9 mouse cellular contexts compared by ENCODE assay signal in genomic region chr3:37906806-37907251, GRCm38 (mm10).
DNase-seq lines count a peak whose midpoint lies in the region; ATAC-seq lines count a peak whose summit lies in the region.
"Had no signal": no experiment of that assay in that cellular context is flagged by ENCODE, and none has a peak within 500 bp of the region (broad histone marks: within the 10 kb centered on the region; RNA-seq: fewer than 3 reads in every experiment).

No protein-coding gene starts in this region.

- H3K4me2 ChIP-seq in embryonic facial prominence, embryonic 15.5 days (replicated peaks), result no peak overlapping the region; the same call in 1 of the 2 replicates
- no peak overlapping the region for H3K4me2 ChIP-seq in intestine, embryonic 16.5 days (ENCODE audit: low read depth, low read length)

- no peak for ATAC-seq in embryonic facial prominence, embryonic 15.5 days (ENCODE audit: insufficient number of reproducible peaks, low FRiP score, low TSS enrichment, low read depth)
- peak; percentile 65 for ATAC-seq in intestine, embryonic 16.5 days
- no peak for ATAC-seq in frontal cortex, adult (ENCODE audit: low TSS enrichment)

- H3K27ac ChIP-seq in embryonic facial prominence, embryonic 15.5 days (replicated peaks), result peak overlapping the region; percentile 53
- H3K27ac ChIP-seq in intestine, embryonic 16.5 days (ENCODE audit: low read length), result no peak overlapping the region; the same call in 1 of the 2 replicates

- DNase-seq in gastrocnemius, postnatal 14 days, result peak; percentile 34
- no peak for DNase-seq in gastrocnemius, postnatal 10 days
- peak; percentile 37 for DNase-seq in lung, postnatal 14 days
- no peak for DNase-seq in spleen, postnatal 36 days (ENCODE audit: low spot score in 2 of 2)
- no peak for DNase-seq in cerebellum, postnatal 4 days (ENCODE audit: low spot score in 2 of 2)

- H3K4me3 ChIP-seq in embryonic facial prominence, embryonic 15.5 days (replicated peaks), result no peak overlapping the region
- H3K4me3 ChIP-seq in intestine, embryonic 16.5 days (ENCODE audit: low read length), result no peak overlapping the region

- H3K27me3 ChIP-seq in embryonic facial prominence, embryonic 15.5 days, result no peaks in the 10 kb centered on the region
- H3K27me3 ChIP-seq in intestine, embryonic 16.5 days (replicated peaks; ENCODE audit: control insufficient read depth, insufficient read depth, low read length), result no peaks in the 10 kb centered on the region
- H3K27me3 ChIP-seq: CH12.LX had no signal

- H3K4me1 ChIP-seq in embryonic facial prominence, embryonic 15.5 days, result peaks cover 12% of the 10 kb centered on the region
- peaks cover 13% of the 10 kb centered on the region for H3K4me1 ChIP-seq in intestine, embryonic 16.5 days (ENCODE audit: control insufficient read depth, insufficient read depth, low read length)

- H3K9me3 ChIP-seq in embryonic facial prominence, embryonic 15.5 days (replicated peaks), result no peaks in the 10 kb centered on the region
- H3K9me3 ChIP-seq in intestine, embryonic 16.5 days (ENCODE audit: control insufficient read depth, low read length), result no peaks in the 10 kb centered on the region

- intact Hi-C loops in gastrocnemius, postnatal 14 days (cut with DNase I; ENCODE audit: low total_unique reads), result no loop called here

- H3K36me3 ChIP-seq in embryonic facial prominence, embryonic 15.5 days, result no peaks in the 10 kb centered on the region
- no peaks in the 10 kb centered on the region for H3K36me3 ChIP-seq in intestine, embryonic 16.5 days (ENCODE audit: control insufficient read depth, insufficient read depth, low read length)

- H3K9ac ChIP-seq in embryonic facial prominence, embryonic 15.5 days, result no peak overlapping the region
- H3K9ac ChIP-seq in intestine, embryonic 16.5 days (ENCODE audit: low read depth, low read length), result no peak overlapping the region

- 10% methylated on average over 5 of the region's 5 CpGs for WGBS in embryonic facial prominence, embryonic 15.5 days
- WGBS in intestine, embryonic 16.5 days, result 16% methylated on average over 5 of the region's 5 CpGs

Comparison
In these comparisons a context has a peak if more than half of its experiments do, and no peak if none do; other contexts are left out.
1. DNase-seq: peak in gastrocnemius, postnatal 14 days (single experiment) and lung, postnatal 14 days (single experiment); none in gastrocnemius, postnatal 10 days (single experiment), spleen, postnatal 36 days (0 of 2) and cerebellum, postnatal 4 days (0 of 2).